Mouse (Mus musculus) intestine, postnatal 0 days (tissue): ENCODE data around the gene Atp1a4. TPM values are rescaled to one million over a fixed set of nuclear protein-coding genes. Genes with fewer than 3 reads are reported as not detected.

Experiments used
- ATAC-seq: fragments of 200-750 bp; cut with Nextera tagmentation; 2 replicates; pipeline ENCODE4 v1.8.0; 2017; ENCODE audit warnings: mild to moderate bottlenecking, moderate TSS enrichment, moderate library complexity
- H3K27ac ChIP-seq: fragments of 300-500 bp; sonication (generic); 2 replicates; pipeline ENCODE4 v1.5.1; 2014; ENCODE audit warnings: mild to moderate bottlenecking, low read depth, low read length, moderate library complexity
- H3K27me3 ChIP-seq: fragments of 300-500 bp; sonication (generic); replicated peaks from 2 replicates; pipeline ENCODE4 v1.6.1; 2014; ENCODE audit warnings: low read length, mixed read lengths; ENCODE audit not compliant: control insufficient read depth, insufficient read depth
- H3K36me3 ChIP-seq: fragments of 300-500 bp; sonication (generic); 2 replicates; pipeline ENCODE4 v1.6.1; 2014; ENCODE audit warnings: mild to moderate bottlenecking, moderate library complexity; ENCODE audit not compliant: control insufficient read depth, insufficient read depth
- H3K4me1 ChIP-seq: fragments of 300-500 bp; sonication (generic); replicated peaks from 2 replicates; pipeline ENCODE4 v1.6.1; 2014; ENCODE audit warnings: antibody characterized with exemption, low read length, mixed read lengths; ENCODE audit not compliant: control insufficient read depth, insufficient read depth
- H3K4me2 ChIP-seq: fragments of 300-500 bp; sonication (generic); replicated peaks from 2 replicates; pipeline ENCODE4 v1.6.1; 2014; ENCODE audit warnings: low read depth, mild to moderate bottlenecking, moderate library complexity
- H3K4me3 ChIP-seq: fragments of 300-500 bp; sonication (generic); 2 replicates; pipeline ENCODE4 v1.5.1; 2014; ENCODE audit warnings: low read depth, low read length
- H3K9ac ChIP-seq: fragments of 300-500 bp; sonication (generic); 2 replicates; pipeline ENCODE4 v1.6.1; 2014; ENCODE audit warnings: mild to moderate bottlenecking, low read depth, low read length
- H3K9me3 ChIP-seq: fragments of 300-500 bp; sonication (generic); 2 replicates; pipeline ENCODE4 v1.6.1; 2016; ENCODE audit warnings: mixed run types; ENCODE audit not compliant: control insufficient read depth
- CTCF ChIP-seq: sonication (generic); IDR thresholded peaks from 2 replicates; pipeline ENCODE4 v1.5.1; 2016; ENCODE audit warnings: low read depth, mild to moderate bottlenecking, control low read depth, antibody characterized with exemption, moderate library complexity
- WGBS: fragments of 180-500 bp; shearing (Covaris S2); extraction: QIAGEN DNeasy Blood & Tissue Kit; methylation state at CpG from one replicate; pipeline ENCODE4 v1.1.7; 2014; 5-methylcytosine and 5-hydroxymethylcytosine counted together
- polyA plus RNA-seq: library from polyadenylated mRNA; unstranded; fragments of >200 nt; fragmentation: Nextera tagmentation; extraction: Ambion mirVana; gene quantifications from 2 replicates; pipeline ENCODE4 v1.2.1, GENCODE M21; 2015

The Atp1a4 gene
- polyA plus RNA-seq, 1 experiment from 2014 or later: not detected

- H3K4me1 ChIP-seq: no peaks in the 10 kb centered on the region
- no peaks in the 10 kb centered on the region for H3K27me3 ChIP-seq
- TF ChIP-seq CTCF: no peak
- H3K9me3 ChIP-seq: no peaks in the 10 kb centered on the region
- no peak for ATAC-seq
- no peaks in the 10 kb centered on the region for H3K36me3 ChIP-seq
- no peak overlapping the region for H3K4me2 ChIP-seq
- no peak overlapping the region for H3K9ac ChIP-seq
- H3K4me3 ChIP-seq: no peak overlapping the region
- WGBS: 82% methylated on average over 5 of the region's 5 CpGs
- H3K27ac ChIP-seq: no peak overlapping the region
Observed at GRCm38 (mm10) chr1:172286740-172287139, 28.5 kb upstream of the Atp1a4 start.

GRCm38 (mm10) chr1:172284221-172284620, 26.0 kb upstream of the Atp1a4 start:
- TF ChIP-seq CTCF: no peak
- 91% methylated on average over 14 of the region's 14 CpGs for WGBS
- Histone ChIP-seq H3K4me1 (no peaks in the 10 kb centered on the region), H3K9ac (no peak overlapping the region), H3K27me3 (no peaks in the 10 kb centered on the region), H3K4me2 (no peak overlapping the region), H3K9me3 (no peaks in the 10 kb centered on the region), H3K27ac (no peak overlapping the region), H3K36me3 (no peaks in the 10 kb centered on the region), H3K4me3 (no peak overlapping the region)
- ATAC-seq: no peak

- no peak for ATAC-seq
- no peaks in the 10 kb centered on the region for H3K9me3 ChIP-seq
- 93% methylated on average over 6 of the region's 6 CpGs for WGBS
- H3K36me3 ChIP-seq: no peaks in the 10 kb centered on the region
- H3K27me3 ChIP-seq: no peaks in the 10 kb centered on the region
- TF ChIP-seq CTCF: no peak
- no peak overlapping the region for H3K4me2 ChIP-seq
- no peaks in the 10 kb centered on the region for H3K4me1 ChIP-seq
- no peak overlapping the region for H3K9ac ChIP-seq
- H3K27ac ChIP-seq: no peak overlapping the region
- H3K4me3 ChIP-seq: no peak overlapping the region
Observed at GRCm38 (mm10) chr1:172283073-172283472, 24.9 kb upstream of the Atp1a4 start.

- no peak overlapping the region for H3K9ac ChIP-seq
- 66% methylated on average over 10 of the region's 10 CpGs for WGBS
- H3K27ac ChIP-seq: no peak overlapping the region
- no peaks in the 10 kb centered on the region for H3K4me1 ChIP-seq
- no peak overlapping the region for H3K4me2 ChIP-seq
- ATAC-seq: no peak
- peak; percentile 22; the same call in 1 of the 2 replicates for TF ChIP-seq CTCF
- H3K9me3 ChIP-seq: no peaks in the 10 kb centered on the region
- no peaks in the 10 kb centered on the region for H3K36me3 ChIP-seq
- no peak overlapping the region for H3K4me3 ChIP-seq
- no peaks in the 10 kb centered on the region for H3K27me3 ChIP-seq
Observed at GRCm38 (mm10) chr1:172281522-172282254, 23.5 kb upstream of the Atp1a4 start.

- H3K27me3 ChIP-seq: no peaks in the 10 kb centered on the region
- no peak overlapping the region for H3K9ac ChIP-seq
- WGBS: 78% methylated on average over 16 of the region's 16 CpGs
- H3K4me1 ChIP-seq: no peaks in the 10 kb centered on the region
- no peaks in the 10 kb centered on the region for H3K9me3 ChIP-seq
- no peak overlapping the region for H3K4me3 ChIP-seq
- no peak for ATAC-seq
- no peaks in the 10 kb centered on the region for H3K36me3 ChIP-seq
- no peak for TF ChIP-seq CTCF
- H3K27ac ChIP-seq: no peak overlapping the region
- H3K4me2 ChIP-seq: no peak overlapping the region
Observed at GRCm38 (mm10) chr1:172279768-172280509, 21.7 kb upstream of the Atp1a4 start.

- no peak for ATAC-seq
- TF ChIP-seq CTCF: no peak
- WGBS: 90% methylated on average over 13 of the region's 13 CpGs
- Histone ChIP-seq H3K27ac (no peak overlapping the region), H3K9me3 (no peaks in the 10 kb centered on the region), H3K9ac (no peak overlapping the region), H3K27me3 (no peaks in the 10 kb centered on the region), H3K36me3 (no peaks in the 10 kb centered on the region), H3K4me1 (no peaks in the 10 kb centered on the region; the same call in 1 of the 2 replicates), H3K4me2 (no peak overlapping the region), H3K4me3 (no peak overlapping the region)
Observed at GRCm38 (mm10) chr1:172278328-172278727, 20.1 kb upstream of the Atp1a4 start.
